Mouse (Mus musculus): ENCODE measurements around the gene Gm9048.
"Not testable (repeated sequence)": the region's sequence is repeated elsewhere in the genome, so short reads cannot be mapped to it uniquely, and the experiment has no call there.

The Gm9048 gene

GRCm38 (mm10) chr10:118348579-118348978 is at the start of gene Gm9048:
Gene Gm9048 (minus strand): TSS chr10:118348679.
- not testable (repeated sequence) for DNase-seq (ENCODE audit: low spot score)

- peak; percentile 74 for DNase-seq (ENCODE audit: low spot score)
Observed at GRCm38 (mm10) chr10:118370443-118370842, 22.0 kb upstream of the Gm9048 start.

GRCm38 (mm10) chr10:118369518-118369917 is 21.0 kb upstream of the Gm9048 start:
- DNase-seq (ENCODE audit: low spot score): no peak

GRCm38 (mm10) chr10:118354005-118354404 is 5.5 kb upstream of the Gm9048 start, which contains the start of gene Gm9049:
Gene Gm9049 (minus strand): TSS chr10:118354105.
- not testable (repeated sequence) for DNase-seq (ENCODE audit: low spot score)

- not testable (repeated sequence) for DNase-seq (ENCODE audit: low spot score)
Observed at GRCm38 (mm10) chr10:118343155-118343554, 5.3 kb downstream of the Gm9048 start, which contains the start of gene Gm9046. Gene Gm9046 (minus strand): TSS chr10:118343255.

- DNase-seq (ENCODE audit: low spot score): not testable (repeated sequence)
Observed at GRCm38 (mm10) chr10:118337731-118338130, 10.7 kb downstream of the Gm9048 start, which contains the start of gene Gm9045. Gene Gm9045 (minus strand): TSS chr10:118337831.

GRCm38 (mm10) chr10:118332308-118332707 is 16.2 kb downstream of the Gm9048 start, which contains the start of gene Gm9044:
Gene Gm9044 (minus strand): TSS chr10:118332408.
- DNase-seq (ENCODE audit: low spot score): not testable (repeated sequence)

- DNase-seq (ENCODE audit: low spot score): not testable (repeated sequence)
Observed at GRCm38 (mm10) chr10:118326869-118327268, 21.6 kb downstream of the Gm9048 start, which contains the start of gene Gm9040. Gene Gm9040 (minus strand): TSS chr10:118326969.

- no peak for DNase-seq (ENCODE audit: low spot score)
Observed at GRCm38 (mm10) chr10:118319024-118319423, 29.5 kb downstream of the Gm9048 start.

GRCm38 (mm10) chr10:118302133-118302532 is 46.3 kb downstream of the Gm9048 start:
- not testable (repeated sequence) for DNase-seq (ENCODE audit: low spot score)
